Comparison of ENCODE assay signal across 8 mouse cellular contexts in the genomic region with DNA sequence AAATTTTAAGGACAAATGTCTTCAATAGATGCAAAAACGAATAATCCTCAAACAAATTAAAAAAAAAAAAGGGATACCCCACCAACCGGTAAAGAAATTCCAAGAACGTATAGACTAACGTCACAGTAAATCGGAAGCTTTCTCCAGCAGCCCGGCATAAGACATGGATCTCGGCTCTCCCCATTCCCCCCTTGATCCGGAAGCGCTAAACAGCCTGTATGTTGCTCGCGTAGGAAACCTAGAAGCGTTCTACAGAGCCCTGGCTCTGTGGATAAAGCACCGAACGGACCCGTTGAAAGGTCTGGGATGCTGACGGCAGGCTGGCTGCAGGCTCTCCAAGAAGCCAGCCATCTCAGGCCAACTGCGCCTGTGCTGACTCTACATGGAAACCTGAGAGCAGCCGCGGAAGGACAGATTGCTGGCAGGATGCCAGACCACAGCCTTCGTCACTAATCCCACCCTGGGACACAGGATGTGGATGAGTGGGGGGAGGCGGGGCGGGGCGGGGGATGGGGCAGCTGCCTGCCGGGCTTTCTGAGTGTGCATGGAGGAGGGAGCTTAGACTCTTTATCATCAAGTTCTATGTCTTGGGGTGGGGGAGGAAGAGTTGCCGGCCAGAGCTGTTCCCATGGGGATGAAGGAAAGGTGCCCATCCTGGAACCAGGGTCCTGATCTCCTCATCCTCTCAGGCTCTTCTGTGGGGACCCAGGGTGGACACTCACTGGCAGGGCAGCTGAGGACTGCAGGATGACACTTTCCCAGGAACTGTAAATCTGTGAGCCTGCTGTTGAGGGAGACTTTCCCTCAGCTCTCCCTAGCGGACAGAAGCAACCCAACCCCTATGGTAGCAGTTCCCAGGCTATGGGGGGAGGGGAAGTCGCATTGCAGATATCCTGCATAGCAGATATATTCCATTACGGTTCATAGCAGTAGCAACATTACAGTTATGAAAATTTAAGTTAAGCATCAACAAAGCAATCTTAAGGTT. TPM values are rescaled to one million over a fixed set of nuclear protein-coding genes. Genes with fewer than 3 reads are reported as not detected.
A peak's percentile ranks its signal among the peaks of the same experiment; 100 is the strongest.
DNase-seq lines count a peak whose midpoint lies in the region; ATAC-seq and TF ChIP-seq lines count a peak whose summit lies in the region.

No protein-coding gene starts in this region.

- peak; percentile 87 for ATAC-seq in common myeloid progenitor, adult 5-6 weeks (replicated peaks; ENCODE audit: low read depth, poor library complexity, severe bottlenecking)
- ATAC-seq in hindbrain, postnatal 0 days: peak; percentile 89
- ATAC-seq in limb, embryonic 11.5 days (ENCODE audit: insufficient number of reproducible peaks, low FRiP score, low TSS enrichment, low read depth): peak; percentile 86
- ATAC-seq in midbrain, embryonic 13.5 days: peak; percentile 89
- peak; percentile 89 for ATAC-seq in stomach, embryonic 14.5 days (ENCODE audit: insufficient number of reproducible peaks, insufficient read depth, low FRiP score, low read depth)

- DNase-seq in cerebellum, postnatal 10 days: peak; percentile 92 to 95
- no peak for DNase-seq in cerebellum, adult 11-12 months
- peak; percentile 88 for DNase-seq in gastrocnemius, postnatal 14 days
- peak; percentile 95 for DNase-seq in hindbrain, postnatal 0 days (ENCODE audit: low spot score)
- peak; percentile 96 for DNase-seq in limb, embryonic 11.5 days (ENCODE audit: low spot score)

- peaks cover 16% of the 10 kb centered on the region for H3K4me1 ChIP-seq in hindbrain, postnatal 0 days (ENCODE audit: insufficient read depth, low read length)
- peaks cover 10% of the 10 kb centered on the region for H3K4me1 ChIP-seq in limb, embryonic 11.5 days (ENCODE audit: control insufficient read depth, insufficient read depth, low read length)
- H3K4me1 ChIP-seq in midbrain, embryonic 13.5 days (replicated peaks): peaks cover 39% of the 10 kb centered on the region
- peaks cover 18% of the 10 kb centered on the region for H3K4me1 ChIP-seq in stomach, embryonic 14.5 days (ENCODE audit: control insufficient read depth, insufficient read depth, low read length)

- peak overlapping the region; percentile 93 for H3K27ac ChIP-seq in hindbrain, postnatal 0 days
- H3K27ac ChIP-seq in limb, embryonic 11.5 days (replicated peaks; ENCODE audit: low read depth, low read length): peak overlapping the region; percentile 91
- H3K27ac ChIP-seq in midbrain, embryonic 13.5 days: peak overlapping the region; percentile 96
- peak overlapping the region; percentile 97 for H3K27ac ChIP-seq in stomach, embryonic 14.5 days (ENCODE audit: low read length)

- H3K27me3 ChIP-seq in hindbrain, postnatal 0 days (ENCODE audit: insufficient read depth, low read length): no peaks in the 10 kb centered on the region
- H3K27me3 ChIP-seq in limb, embryonic 11.5 days (ENCODE audit: control insufficient read depth, insufficient read depth, low read length): no peaks in the 10 kb centered on the region
- H3K27me3 ChIP-seq in midbrain, embryonic 13.5 days: 0 out of 2 replicates have a peak, but pooled peaks cover 4% of the 10 kb centered on the region
- H3K27me3 ChIP-seq in stomach, embryonic 14.5 days (ENCODE audit: control insufficient read depth, insufficient read depth, low read length): no peaks in the 10 kb centered on the region

- peak overlapping the region; percentile 53 for H3K4me2 ChIP-seq in hindbrain, postnatal 0 days (ENCODE audit: low read depth, low read length)
- H3K4me2 ChIP-seq in limb, embryonic 11.5 days (ENCODE audit: low read depth, severe bottlenecking): peak overlapping the region; percentile 37
- H3K4me2 ChIP-seq in midbrain, embryonic 13.5 days (replicated peaks): peak overlapping the region; percentile 56
- peak overlapping the region; percentile 51 for H3K4me2 ChIP-seq in stomach, embryonic 14.5 days (replicated peaks; ENCODE audit: low read depth, low read length)

- peak overlapping the region; percentile 44 for H3K9ac ChIP-seq in hindbrain, postnatal 0 days (replicated peaks; ENCODE audit: low read length)
- H3K9ac ChIP-seq in limb, embryonic 11.5 days (ENCODE audit: low read length): peak overlapping the region; percentile 58
- H3K9ac ChIP-seq in midbrain, embryonic 13.5 days (replicated peaks): peak overlapping the region; percentile 58
- 0 out of 2 replicates have a peak overlapping the region, but pooled peaks have one; percentile 15 for H3K9ac ChIP-seq in stomach, embryonic 14.5 days (replicated peaks; ENCODE audit: low read depth, low read length)

- peak; percentile 54 for TF ChIP-seq CTCF in hindbrain, postnatal 0 days (IDR thresholded peaks at IDR 0.05; ENCODE audit: low read depth)

- H3K9me3 ChIP-seq in hindbrain, postnatal 0 days (ENCODE audit: low read length): no peaks in the 10 kb centered on the region
- no peaks in the 10 kb centered on the region for H3K9me3 ChIP-seq in limb, embryonic 11.5 days (ENCODE audit: control insufficient read depth, low read length)
- H3K9me3 ChIP-seq in midbrain, embryonic 13.5 days: no peaks in the 10 kb centered on the region
- no peaks in the 10 kb centered on the region for H3K9me3 ChIP-seq in stomach, embryonic 14.5 days (ENCODE audit: control insufficient read depth, low read depth, low read length)

- 3% methylated on average over 28 of the region's 28 CpGs for WGBS in hindbrain, postnatal 0 days
- 4% methylated on average over 28 of the region's 28 CpGs for WGBS in limb, embryonic 11.5 days
- WGBS in midbrain, embryonic 13.5 days: 4% methylated on average over 28 of the region's 28 CpGs
- 2% methylated on average over 28 of the region's 28 CpGs for WGBS in stomach, embryonic 14.5 days

- intact Hi-C loops in gastrocnemius, postnatal 14 days (cut with DNase I; ENCODE audit: low total_unique reads): no loop called here

- H3K4me3 ChIP-seq in hindbrain, postnatal 0 days (ENCODE audit: low read length): peak overlapping the region; percentile 32
- peak overlapping the region; percentile 23 for H3K4me3 ChIP-seq in limb, embryonic 11.5 days (ENCODE audit: low read depth, low read length)
- peak overlapping the region; percentile 41 for H3K4me3 ChIP-seq in midbrain, embryonic 13.5 days (replicated peaks)
- peak overlapping the region; percentile 27 for H3K4me3 ChIP-seq in stomach, embryonic 14.5 days (ENCODE audit: low read depth, low read length)

- no peaks in the 10 kb centered on the region for H3K36me3 ChIP-seq in hindbrain, postnatal 0 days (ENCODE audit: insufficient read depth, low read length)
- H3K36me3 ChIP-seq in limb, embryonic 11.5 days (ENCODE audit: control insufficient read depth, insufficient read depth, low read length): no peaks in the 10 kb centered on the region
- H3K36me3 ChIP-seq in midbrain, embryonic 13.5 days: no peaks in the 10 kb centered on the region
- no peaks in the 10 kb centered on the region for H3K36me3 ChIP-seq in stomach, embryonic 14.5 days (ENCODE audit: control insufficient read depth, insufficient read depth, low read length)

RNA-seq across cellular contexts. Expression of gene Prr5, which starts 15.1 kb away (rescaled TPM):
- total RNA-seq in common myeloid progenitor, adult 5-6 weeks (2017): 6.3 and 6.6 TPM in 2 replicates
- 1 to 10 TPM; 7.3 to 8.5 TPM for total RNA-seq in gastrocnemius, postnatal 14 days (2021)
- total RNA-seq in hindbrain, postnatal 0 days (2014; rRNA removed): 25.5 and 34.2 TPM in 2 replicates
- 33.2 and 36.6 TPM in 2 replicates for polyA plus RNA-seq in hindbrain, postnatal 0 days (2015; fragmentation: Nextera tagmentation; extraction: Ambion mirVana)
- polyA plus RNA-seq in limb, embryonic 11.5 days (2014; fragmentation: Nextera tagmentation; extraction: Ambion mirVana): 13.2 and 14.4 TPM in 2 replicates
- polyA plus RNA-seq in midbrain, embryonic 13.5 days (2015; fragmentation: Nextera tagmentation; extraction: Ambion mirVana): 12.2 and 13.8 TPM in 2 replicates
- 29.0 and 34.8 TPM in 2 replicates for polyA plus RNA-seq in stomach, embryonic 14.5 days (2014; fragmentation: Nextera tagmentation; extraction: Ambion mirVana)
